Mouse (Mus musculus): ENCODE results near the gene Vamp5.

The Vamp5 gene

GRCm38 (mm10) chr6:72380131-72380770, at the start of gene Vamp5:
Vamp5 (minus strand) TSS chr6:72380468.
- in situ Hi-C loops (cut with MboI, MseI), result loop anchor here (5.0 to 10.0 kb wide), 2 partner anchors 33 to 595 kb away; partner anchors contain the start of genes 0610030E20Rik and Usp39

GRCm38 (mm10) chr6:72429061-72429842, 49.0 kb upstream of the Vamp5 start:
- in situ Hi-C loops (cut with MboI, MseI), result loop anchor here (5.0 kb wide), 2 partner anchors 98 to 138 kb away; no protein-coding TSS in a partner anchor

- in situ Hi-C loops (cut with MboI, MseI), result loop anchor here (5.0 kb wide), 2 partner anchors 99 to 139 kb away; no protein-coding TSS in a partner anchor
These were observed 47.8 kb upstream of the Vamp5 start for GRCm38 (mm10) chr6:72428036-72428435.

- in situ Hi-C loops (cut with MboI, MseI), result loop anchor here (5.0 kb wide), 2 partner anchors 102 to 142 kb away; no protein-coding TSS in a partner anchor
These were observed 45.4 kb upstream of the Vamp5 start for GRCm38 (mm10) chr6:72425646-72426045.

DNA sequence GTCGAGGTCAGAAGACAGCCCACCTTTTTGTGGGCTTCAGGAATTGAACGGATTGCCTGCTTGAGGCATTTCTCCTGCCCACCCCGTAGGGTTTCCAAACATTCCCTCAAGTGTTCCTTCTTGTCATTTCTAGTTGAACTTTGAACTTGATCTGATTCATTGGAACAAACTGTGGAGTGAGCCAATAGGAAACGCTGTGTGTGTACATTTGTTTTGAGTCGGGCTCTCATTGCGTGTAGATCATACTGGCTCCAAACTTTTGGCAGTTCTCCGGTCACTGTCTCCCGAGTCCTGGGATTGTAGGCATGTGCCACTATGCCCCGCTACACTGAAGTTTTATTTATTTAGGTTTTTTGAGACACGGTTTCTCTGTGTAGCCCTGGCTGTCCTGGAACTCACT, 40.6 kb upstream of the Vamp5 start:
- in situ Hi-C loops (cut with MboI, MseI), result no loop called here

- in situ Hi-C loops (cut with MboI, MseI), result no loop called here
These were observed 39.5 kb upstream of the Vamp5 start for GRCm38 (mm10) chr6:72419806-72420205.

- in situ Hi-C loops (cut with MboI, MseI), result no loop called here
These were observed 38.0 kb upstream of the Vamp5 start for GRCm38 (mm10) chr6:72418279-72418678.

DNA sequence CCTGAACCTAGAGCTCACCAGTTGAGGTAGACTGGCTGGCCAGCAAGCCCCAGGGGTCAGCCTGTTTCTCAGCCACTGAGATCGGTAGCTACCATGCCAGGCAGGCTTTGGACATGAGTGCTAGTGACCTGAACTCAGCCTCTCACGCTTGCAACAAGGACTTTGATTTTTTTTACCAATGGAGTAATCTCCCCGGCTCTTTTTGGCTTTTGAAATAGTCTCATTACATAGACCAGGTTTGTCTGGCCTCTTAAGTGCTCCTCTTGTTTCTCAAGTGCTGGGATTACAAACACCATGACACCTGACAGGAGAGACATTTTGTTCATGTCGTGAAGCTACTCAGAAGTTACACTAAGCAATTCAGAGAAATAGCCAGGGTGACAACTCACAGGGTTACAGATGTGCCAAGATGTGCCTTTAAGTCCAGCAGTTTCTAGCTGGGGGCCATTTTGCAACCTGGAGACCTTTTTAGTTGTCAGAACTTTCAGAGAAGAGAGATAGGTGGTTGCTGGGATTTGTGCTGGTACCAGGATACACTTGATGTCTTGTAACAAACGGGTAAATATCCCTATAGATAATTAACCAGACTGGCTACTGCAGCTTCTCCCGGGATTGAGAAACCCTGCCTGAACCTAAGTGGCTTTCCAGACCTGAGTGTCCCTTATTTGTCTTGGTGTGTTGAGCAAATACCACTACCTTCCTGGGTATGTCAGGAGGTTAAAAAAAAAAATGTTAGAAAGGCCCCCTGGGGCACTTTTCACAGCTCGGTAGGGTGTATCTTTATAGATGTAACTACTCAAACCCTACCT, 35.9 kb upstream of the Vamp5 start:
- in situ Hi-C loops (cut with MboI, MseI), result no loop called here

GRCm38 (mm10) chr6:72415181-72415580, 34.9 kb upstream of the Vamp5 start:
- in situ Hi-C loops (cut with MboI, MseI), result no loop called here

GRCm38 (mm10) chr6:72414076-72414756, 33.9 kb upstream of the Vamp5 start, which contains the start of gene Ggcx:
Ggcx (plus strand) TSS chr6:72414308.
- in situ Hi-C loops (cut with MboI, MseI), result no loop called here

- in situ Hi-C loops (cut with MboI, MseI), result no loop called here
These were observed 30.2 kb upstream of the Vamp5 start for GRCm38 (mm10) chr6:72410518-72410917.

DNA sequence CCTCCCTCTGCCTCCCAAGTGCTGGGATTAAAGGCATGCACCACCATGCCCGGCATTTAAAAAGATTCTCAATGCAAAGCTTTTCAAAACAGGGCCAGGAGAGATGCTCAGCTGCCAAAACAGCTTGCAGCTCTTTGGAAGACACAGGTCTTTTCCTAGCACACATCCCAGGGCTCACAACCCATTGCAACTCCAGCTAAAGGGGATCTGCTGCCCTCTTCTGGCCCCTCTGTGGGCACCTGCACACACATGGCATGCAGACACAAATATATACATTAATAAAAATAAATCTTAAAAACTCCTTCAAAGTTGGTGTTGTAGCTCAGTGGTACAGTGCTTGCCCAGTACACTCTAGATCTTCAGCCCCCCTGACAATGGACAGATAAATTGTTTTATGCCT, 29.7 kb upstream of the Vamp5 start:
- in situ Hi-C loops (cut with MboI, MseI), result no loop called here

GRCm38 (mm10) chr6:72409567-72409966, 29.3 kb upstream of the Vamp5 start:
- in situ Hi-C loops (cut with MboI, MseI), result no loop called here

GRCm38 (mm10) chr6:72407119-72407518, 26.9 kb upstream of the Vamp5 start:
- in situ Hi-C loops (cut with MboI, MseI), result no loop called here

DNA sequence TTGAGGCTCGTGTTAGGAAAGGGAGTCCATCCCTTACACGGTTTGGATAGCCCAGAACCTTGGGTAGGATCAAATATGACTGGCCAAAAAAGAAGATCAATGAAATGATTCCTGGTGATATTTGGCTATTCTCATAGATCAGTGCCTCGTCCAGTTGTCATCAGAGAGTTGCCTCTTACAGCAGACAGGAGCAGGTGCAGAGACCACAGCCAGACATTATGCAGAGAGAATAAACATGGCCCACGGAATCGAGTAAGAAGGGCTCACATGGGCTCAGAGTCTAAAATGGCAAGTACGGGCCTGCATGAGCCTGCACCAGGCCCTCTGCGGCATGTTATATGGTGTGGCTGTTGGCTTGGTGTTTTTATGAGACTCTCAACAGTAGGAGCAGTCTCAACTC, 25.1 kb upstream of the Vamp5 start:
- in situ Hi-C loops (cut with MboI, MseI), result no loop called here

DNA sequence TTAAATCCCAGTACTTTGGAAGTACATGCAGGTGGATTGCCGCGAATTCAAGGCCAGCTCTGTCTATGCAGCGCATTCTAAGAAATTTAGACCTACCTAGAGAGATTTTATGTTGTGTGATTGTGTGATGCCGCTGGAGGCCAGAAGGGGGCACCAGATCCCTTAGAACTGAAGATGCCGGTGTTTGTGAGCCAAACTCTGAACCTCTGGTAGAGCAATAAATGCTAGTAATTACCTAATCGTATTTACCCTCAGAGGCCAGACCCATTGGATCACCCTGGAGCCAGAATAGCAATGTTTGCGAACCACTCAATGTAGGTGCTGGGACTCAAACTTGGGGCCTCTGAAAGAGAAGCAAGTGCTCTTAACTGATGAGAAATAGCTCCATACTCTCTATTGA, 21.6 kb upstream of the Vamp5 start:
- in situ Hi-C loops (cut with MboI, MseI), result no loop called here

DNA sequence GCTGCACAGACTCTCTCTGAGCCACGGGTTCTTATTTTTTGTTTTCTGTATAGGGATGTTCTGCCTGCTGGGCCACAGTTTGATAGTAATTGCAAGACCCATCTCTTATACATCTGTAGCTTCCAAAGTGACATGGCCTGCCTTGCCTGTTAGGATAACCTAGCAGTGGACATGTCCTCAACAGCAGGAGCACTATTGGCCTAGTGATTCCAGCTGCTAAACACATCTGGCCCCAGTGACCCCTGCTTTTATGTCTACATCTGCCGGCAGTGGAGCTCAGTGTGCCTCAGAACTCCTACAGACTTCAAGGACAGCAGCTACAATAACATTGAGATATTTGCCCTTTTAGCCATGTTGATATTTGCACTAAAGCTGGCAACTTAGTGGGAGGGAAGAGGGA, 19.7 kb upstream of the Vamp5 start:
- in situ Hi-C loops (cut with MboI, MseI), result no loop called here

- in situ Hi-C loops (cut with MboI, MseI), result no loop called here
These were observed 16.6 kb upstream of the Vamp5 start for GRCm38 (mm10) chr6:72396837-72397251.

GRCm38 (mm10) chr6:72392341-72392740, 12.1 kb upstream of the Vamp5 start:
- in situ Hi-C loops (cut with MboI, MseI), result no loop called here

DNA sequence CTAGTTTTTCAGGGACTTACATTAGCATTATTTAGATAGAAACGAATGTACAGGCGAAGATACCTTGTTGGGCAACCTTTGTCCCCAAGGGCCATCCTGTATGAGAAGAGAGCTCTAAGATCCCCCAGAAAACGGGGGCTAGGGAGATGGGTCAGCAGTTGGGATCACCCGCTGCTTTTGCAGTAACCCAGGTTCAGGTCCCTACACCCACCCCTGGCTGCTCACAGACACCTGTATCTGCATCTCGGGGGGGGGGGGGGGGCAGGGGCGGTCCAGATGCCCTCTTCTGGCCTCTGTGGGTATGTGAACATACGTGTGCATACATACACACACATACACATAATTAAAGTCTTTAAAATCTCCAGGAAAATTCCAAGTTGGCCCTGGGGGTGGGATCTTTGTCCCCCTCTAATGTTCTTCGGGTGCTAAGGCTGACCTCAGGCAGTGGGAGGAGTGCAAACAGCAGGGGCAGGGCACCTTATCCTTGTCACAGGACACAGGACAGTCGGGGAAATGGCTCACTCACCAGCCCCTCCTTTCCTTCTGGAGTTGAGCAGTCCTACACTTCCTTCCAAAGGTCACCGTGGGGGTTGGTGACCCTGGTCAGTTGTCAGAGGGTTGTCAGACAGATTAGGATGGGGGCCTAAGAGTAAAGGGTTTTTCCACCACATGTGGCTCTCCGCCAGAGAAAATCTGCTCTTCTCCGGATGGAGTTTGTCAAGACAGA, 10.7 kb upstream of the Vamp5 start:
- in situ Hi-C loops (cut with MboI, MseI), result no loop called here
